Mouse (Mus musculus): ENCODE measurements at regions not wholly inside any gene's neighbourhood (a gene's known extent, or its start where the extent isn't known, plus 50 kb on each side); places are given as distances from the start of the nearest gene placed in this dataset.

GRCm38 (mm10) chr13:78623652-78624051 is 424.1 kb upstream of the Nr2f1 start:
- Histone ChIP-seq H3K27ac (ENCODE audit: low read length) (no peak overlapping the region), H3K4me1 (ENCODE audit: control insufficient read depth, insufficient read depth, low read length) (no peaks in the 10 kb centered on the region), H3K4me3 (ENCODE audit: low read depth, low read length) (no peak overlapping the region), H3K27me3 (ENCODE audit: control insufficient read depth, insufficient read depth, low read depth, low read length) (no peaks in the 10 kb centered on the region), H3K36me3 (ENCODE audit: control insufficient read depth, insufficient read depth, low read length) (no peaks in the 10 kb centered on the region), H3K9me3 (replicated peaks; ENCODE audit: control insufficient read depth, low read length, poor library complexity, severe bottlenecking) (no peaks in the 10 kb centered on the region), H3K9ac (ENCODE audit: low read depth, low read length) (no peak overlapping the region), H3K4me2 (ENCODE audit: low read length) (no peak overlapping the region)
- ATAC-seq, result no peak
- WGBS, result 90% methylated on average over 2 of the region's 2 CpGs

DNA sequence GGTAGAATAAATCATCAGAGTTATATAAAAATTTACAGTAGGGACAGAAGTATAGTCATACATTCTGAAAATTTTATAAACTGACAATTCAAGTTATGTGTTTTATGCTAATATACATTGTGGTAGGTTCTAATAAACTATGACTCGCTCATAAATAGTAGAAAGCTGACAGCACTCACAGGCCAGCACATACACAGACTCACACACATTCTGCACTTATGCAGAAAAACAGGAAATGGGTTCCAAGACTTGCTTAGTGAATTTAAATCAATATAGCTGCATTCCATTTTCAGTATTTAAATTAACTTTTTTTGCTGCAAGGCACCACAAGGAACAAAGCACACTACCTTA is 403.3 kb upstream of the Nr2f1 start:
- no peak overlapping the region for H3K4me3 ChIP-seq (ENCODE audit: low read depth, low read length)
- no peak overlapping the region for H3K27ac ChIP-seq (ENCODE audit: low read length)
- H3K27me3 ChIP-seq (ENCODE audit: control insufficient read depth, insufficient read depth, low read depth, low read length), result no peaks in the 10 kb centered on the region
- H3K9me3 ChIP-seq (replicated peaks; ENCODE audit: control insufficient read depth, low read length, poor library complexity, severe bottlenecking), result no peaks in the 10 kb centered on the region
- peaks cover 3% of the 10 kb centered on the region; the same call in 1 of the 2 replicates for H3K4me1 ChIP-seq (ENCODE audit: control insufficient read depth, insufficient read depth, low read length)
- no peak overlapping the region for H3K9ac ChIP-seq (ENCODE audit: low read depth, low read length)
- 89% methylated on average over 1 of the region's 1 CpGs for WGBS
- no peak; the same call in 1 of the 2 replicates for ATAC-seq
- H3K4me2 ChIP-seq (ENCODE audit: low read length), result no peak overlapping the region
- no peaks in the 10 kb centered on the region for H3K36me3 ChIP-seq (ENCODE audit: control insufficient read depth, insufficient read depth, low read length)

GRCm38 (mm10) chr13:78602211-78602860 is 402.8 kb upstream of the Nr2f1 start:
- no peaks in the 10 kb centered on the region for H3K9me3 ChIP-seq (replicated peaks; ENCODE audit: control insufficient read depth, low read length, poor library complexity, severe bottlenecking)
- no peak overlapping the region for H3K27ac ChIP-seq (ENCODE audit: low read length)
- H3K4me3 ChIP-seq (ENCODE audit: low read depth, low read length), result no peak overlapping the region
- ATAC-seq, result peak; percentile 76
- no peak overlapping the region for H3K9ac ChIP-seq (ENCODE audit: low read depth, low read length)
- no peak overlapping the region for H3K4me2 ChIP-seq (ENCODE audit: low read length)
- WGBS, result 56% methylated on average over 6 of the region's 6 CpGs
- no peaks in the 10 kb centered on the region for H3K27me3 ChIP-seq (ENCODE audit: control insufficient read depth, insufficient read depth, low read depth, low read length)
- no peaks in the 10 kb centered on the region for H3K36me3 ChIP-seq (ENCODE audit: control insufficient read depth, insufficient read depth, low read length)
- H3K4me1 ChIP-seq (ENCODE audit: control insufficient read depth, insufficient read depth, low read length), result peaks cover 3% of the 10 kb centered on the region; the same call in 1 of the 2 replicates

- no peak overlapping the region for H3K27ac ChIP-seq (ENCODE audit: low read length)
- no peaks in the 10 kb centered on the region for H3K36me3 ChIP-seq (ENCODE audit: control insufficient read depth, insufficient read depth, low read length)
- H3K4me2 ChIP-seq (ENCODE audit: low read length), result no peak overlapping the region
- no peak overlapping the region for H3K4me3 ChIP-seq (ENCODE audit: low read depth, low read length)
- ATAC-seq, result peak; percentile 48; the same call in 1 of the 2 replicates
- 16% methylated on average over 7 of the region's 7 CpGs for WGBS
- peaks cover 2% of the 10 kb centered on the region; the same call in 1 of the 2 replicates for H3K4me1 ChIP-seq (ENCODE audit: control insufficient read depth, insufficient read depth, low read length)
- no peak overlapping the region for H3K9ac ChIP-seq (ENCODE audit: low read depth, low read length)
- no peaks in the 10 kb centered on the region for H3K9me3 ChIP-seq (replicated peaks; ENCODE audit: control insufficient read depth, low read length, poor library complexity, severe bottlenecking)
- no peaks in the 10 kb centered on the region for H3K27me3 ChIP-seq (ENCODE audit: control insufficient read depth, insufficient read depth, low read depth, low read length)
Observed at GRCm38 (mm10) chr13:78580863-78581595, 381.5 kb upstream of the Nr2f1 start.

DNA sequence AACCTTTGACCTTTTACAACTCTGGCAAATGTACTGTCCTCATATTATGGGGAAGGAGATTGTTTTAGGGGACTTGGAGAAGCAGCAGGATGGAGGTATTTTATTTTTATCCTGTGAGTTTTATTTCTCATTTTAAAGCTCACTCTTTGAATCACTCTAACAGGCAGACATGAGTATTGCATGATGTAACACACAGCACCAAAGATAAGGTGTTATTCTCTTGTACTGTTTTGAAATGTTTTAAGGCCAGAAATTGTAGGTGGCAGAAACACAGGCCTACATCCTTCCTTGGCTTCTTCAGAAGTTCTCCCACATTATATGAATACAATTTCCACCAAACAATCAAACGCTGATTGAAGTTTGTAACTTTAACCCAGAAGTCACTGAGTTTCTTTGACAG is 377.9 kb upstream of the Nr2f1 start:
- whole genome bisulfite sequencing, result 86% methylated on average over 1 of the region's 1 CpGs

GRCm38 (mm10) chr13:78576300-78577296 is 377.0 kb upstream of the Nr2f1 start:
- Histone ChIP-seq H3K9me3 (replicated peaks; ENCODE audit: control insufficient read depth, low read length, poor library complexity, severe bottlenecking) (no peaks in the 10 kb centered on the region), H3K4me3 (ENCODE audit: low read depth, low read length) (no peak overlapping the region), H3K27ac (ENCODE audit: low read length) (no peak overlapping the region), H3K36me3 (ENCODE audit: control insufficient read depth, insufficient read depth, low read length) (no peaks in the 10 kb centered on the region), H3K4me2 (ENCODE audit: low read length) (no peak overlapping the region), H3K27me3 (ENCODE audit: control insufficient read depth, insufficient read depth, low read depth, low read length) (no peaks in the 10 kb centered on the region), H3K9ac (ENCODE audit: low read depth, low read length) (no peak overlapping the region), H3K4me1 (ENCODE audit: control insufficient read depth, insufficient read depth, low read length) (peaks cover 2% of the 10 kb centered on the region; the same call in 1 of the 2 replicates)
- 20% methylated on average over 9 of the region's 9 CpGs for WGBS
- ATAC-seq, result 0 out of 2 replicates have a peak, but pooled peaks have one; percentile 66

More for the DNA sequence above, 377.9 kb upstream of the Nr2f1 start:
- Histone ChIP-seq H3K36me3 (ENCODE audit: control insufficient read depth, insufficient read depth, low read length) (no peaks in the 10 kb centered on the region), H3K4me1 (ENCODE audit: control insufficient read depth, insufficient read depth, low read length) (peaks cover 2% of the 10 kb centered on the region; the same call in 1 of the 2 replicates), H3K4me3 (ENCODE audit: low read depth, low read length) (no peak overlapping the region), H3K4me2 (ENCODE audit: low read length) (no peak overlapping the region), H3K27me3 (ENCODE audit: control insufficient read depth, insufficient read depth, low read depth, low read length) (no peaks in the 10 kb centered on the region), H3K9me3 (replicated peaks; ENCODE audit: control insufficient read depth, low read length, poor library complexity, severe bottlenecking) (no peaks in the 10 kb centered on the region), H3K27ac (ENCODE audit: low read length) (no peak overlapping the region), H3K9ac (ENCODE audit: low read depth, low read length) (no peak overlapping the region)
- ATAC-seq, result no peak

DNA sequence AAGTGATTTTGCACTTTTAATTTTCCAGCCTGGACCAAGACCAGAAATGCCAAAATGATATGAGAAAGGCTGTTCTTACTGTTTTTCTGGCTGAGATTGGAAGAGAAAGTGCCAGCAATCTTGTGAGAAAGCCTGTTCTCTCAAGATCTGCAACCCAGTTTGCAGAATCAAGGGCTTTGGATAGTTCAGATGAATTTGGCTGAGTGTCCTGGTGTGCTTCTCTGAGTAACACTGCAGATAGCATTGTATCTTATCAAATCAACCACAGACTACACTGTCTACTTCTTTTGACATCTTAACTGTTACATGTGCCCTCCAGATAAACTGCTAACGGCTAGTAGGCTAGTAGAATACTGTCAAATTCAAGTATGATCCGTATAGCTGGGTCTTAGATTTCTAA is 371.5 kb upstream of the Nr2f1 start:
- 76% methylated on average over 2 of the region's 2 CpGs for WGBS
- no peak overlapping the region for H3K4me3 ChIP-seq (ENCODE audit: low read depth, low read length)
- no peaks in the 10 kb centered on the region for H3K4me1 ChIP-seq (ENCODE audit: control insufficient read depth, insufficient read depth, low read length)
- no peak overlapping the region for H3K4me2 ChIP-seq (ENCODE audit: low read length)
- no peaks in the 10 kb centered on the region for H3K27me3 ChIP-seq (ENCODE audit: control insufficient read depth, insufficient read depth, low read depth, low read length)
- ATAC-seq, result no peak
- H3K36me3 ChIP-seq (ENCODE audit: control insufficient read depth, insufficient read depth, low read length), result no peaks in the 10 kb centered on the region
- no peak overlapping the region for H3K27ac ChIP-seq (ENCODE audit: low read length)
- no peaks in the 10 kb centered on the region for H3K9me3 ChIP-seq (replicated peaks; ENCODE audit: control insufficient read depth, low read length, poor library complexity, severe bottlenecking)
- H3K9ac ChIP-seq (ENCODE audit: low read depth, low read length), result no peak overlapping the region

DNA sequence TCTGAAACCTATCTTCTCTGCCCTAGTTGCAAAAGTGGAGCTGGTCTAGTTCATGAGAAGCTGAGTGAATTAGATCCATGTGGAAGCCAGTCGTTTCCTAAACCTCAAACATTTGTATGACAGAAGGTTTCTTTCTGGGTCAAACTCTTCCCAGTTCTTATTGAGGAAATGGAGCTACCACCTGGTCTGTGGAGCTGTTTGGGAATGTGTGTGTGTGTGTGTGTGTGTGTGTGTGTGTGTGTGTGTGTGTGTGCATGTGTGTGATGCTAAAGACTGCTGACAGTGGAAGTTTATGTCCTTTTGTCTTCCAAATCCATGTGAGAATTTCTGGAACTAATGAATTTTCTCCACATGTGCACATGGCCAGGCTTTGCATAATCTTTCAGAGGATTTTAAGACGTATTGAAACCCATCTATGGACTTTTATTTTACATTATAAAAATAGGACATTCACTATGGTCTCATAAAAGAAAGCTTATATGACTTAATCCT is 324.9 kb upstream of the Nr2f1 start:
- Histone ChIP-seq H3K27ac (ENCODE audit: low read length) (no peak overlapping the region), H3K36me3 (ENCODE audit: control insufficient read depth, insufficient read depth, low read length) (no peaks in the 10 kb centered on the region), H3K4me3 (ENCODE audit: low read depth, low read length) (no peak overlapping the region), H3K4me2 (ENCODE audit: low read length) (no peak overlapping the region), H3K27me3 (ENCODE audit: control insufficient read depth, insufficient read depth, low read depth, low read length) (no peaks in the 10 kb centered on the region), H3K9ac (ENCODE audit: low read depth, low read length) (no peak overlapping the region), H3K9me3 (replicated peaks; ENCODE audit: control insufficient read depth, low read length, poor library complexity, severe bottlenecking) (no peaks in the 10 kb centered on the region), H3K4me1 (ENCODE audit: control insufficient read depth, insufficient read depth, low read length) (no peaks in the 10 kb centered on the region)
- no peak for ATAC-seq
- WGBS, result 43% methylated on average over 2 of the region's 2 CpGs

All from midbrain, embryonic 16.5 days (tissue).